In the genomic region with DNA sequence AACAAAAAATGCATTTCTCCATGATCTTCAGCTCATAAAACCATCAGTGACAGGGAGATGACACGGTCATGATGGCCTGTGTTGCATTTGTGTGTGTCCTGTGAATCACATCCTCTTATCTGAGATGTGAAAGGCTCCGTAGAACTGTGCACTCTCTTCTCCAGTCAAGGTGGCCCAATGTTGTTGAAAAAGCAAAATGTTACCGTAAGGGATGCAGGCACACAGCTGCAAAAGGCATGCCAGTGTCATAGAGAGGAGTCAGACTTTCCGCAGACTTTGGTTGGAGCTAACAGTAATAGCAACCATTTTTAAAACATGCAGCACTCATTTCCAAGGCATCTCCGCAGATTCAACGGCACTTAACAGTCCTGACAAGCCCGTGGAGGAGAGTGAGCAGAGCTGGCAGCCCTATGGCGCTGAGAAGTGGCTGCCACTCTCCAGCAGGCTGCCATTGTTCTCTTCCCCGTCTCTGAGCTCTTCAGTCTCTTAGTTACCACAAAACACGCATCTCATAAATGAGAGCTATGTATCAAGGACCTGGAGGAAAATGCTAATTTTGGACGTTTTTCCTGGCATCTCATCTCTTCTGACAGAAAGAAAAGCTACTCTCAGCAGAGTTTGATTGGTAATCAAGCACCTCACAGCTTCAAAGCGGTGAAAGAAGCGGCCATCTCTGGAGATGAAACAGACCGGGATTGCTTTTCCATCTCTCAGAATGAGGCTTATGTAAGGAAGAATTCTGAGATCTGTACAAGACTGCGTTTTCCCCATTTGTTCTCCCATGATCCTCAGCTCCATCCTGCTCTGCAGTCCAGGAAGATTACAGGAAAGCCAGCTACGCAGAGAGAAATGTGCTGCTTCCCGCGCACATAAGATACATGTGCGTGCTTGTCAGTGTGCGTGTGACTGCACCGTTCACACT, we compare ENCODE assay signal across 16 mouse cellular contexts. TPM values are rescaled to one million over a fixed set of nuclear protein-coding genes. Genes with fewer than 3 reads are reported as not detected.
DNase-seq lines count a peak whose midpoint lies in the region; ATAC-seq and TF ChIP-seq lines count a peak whose summit lies in the region.
"Had no signal": no experiment of that assay in that cellular context is flagged by ENCODE, and none has a peak within 500 bp of the region (broad histone marks: within the 10 kb centered on the region; RNA-seq: fewer than 3 reads in every experiment).

No protein-coding gene starts in this region.

- peak overlapping the region; percentile 39 for H3K4me2 ChIP-seq in forebrain, embryonic 14.5 days (ENCODE audit: low read length)
- no peak overlapping the region for H3K4me2 ChIP-seq in hindbrain, embryonic 11.5 days (replicated peaks; ENCODE audit: low read depth, low read length)
- peak overlapping the region; percentile 45 for H3K4me2 ChIP-seq in midbrain, embryonic 15.5 days
- H3K4me2 ChIP-seq: neural tube, embryonic 12.5 days had no signal

- no peaks in the 10 kb centered on the region for H3K27me3 ChIP-seq in forebrain, embryonic 14.5 days (replicated peaks; ENCODE audit: control insufficient read depth, insufficient read depth, low read length)
- no peaks in the 10 kb centered on the region for H3K27me3 ChIP-seq in hindbrain, embryonic 11.5 days (ENCODE audit: control insufficient read depth, insufficient read depth, low read length)
- H3K27me3 ChIP-seq in midbrain, embryonic 15.5 days (replicated peaks) = no peaks in the 10 kb centered on the region
- H3K27me3 ChIP-seq: neural tube, embryonic 12.5 days had no signal

- no peaks in the 10 kb centered on the region for H3K9me3 ChIP-seq in forebrain, embryonic 14.5 days (replicated peaks; ENCODE audit: control insufficient read depth, low read length)
- no peaks in the 10 kb centered on the region for H3K9me3 ChIP-seq in hindbrain, embryonic 11.5 days (ENCODE audit: control insufficient read depth, low read length)
- no peaks in the 10 kb centered on the region for H3K9me3 ChIP-seq in midbrain, embryonic 15.5 days
- H3K9me3 ChIP-seq: neural tube, embryonic 12.5 days had no signal

- TF ChIP-seq CTCF in left cerebral cortex, adult 2 months (IDR thresholded peaks at IDR 0.05) = no peak

- peak overlapping the region; percentile 8; the same call in 1 of the 2 replicates for H3K4me3 ChIP-seq in left cerebral cortex, adult 2 months
- H3K4me3 ChIP-seq in forebrain, embryonic 14.5 days (ENCODE audit: low read depth, low read length) = no peak overlapping the region
- no peak overlapping the region for H3K4me3 ChIP-seq in hindbrain, embryonic 11.5 days (ENCODE audit: low read depth, low read length)
- peak overlapping the region; percentile 11; the same call in 1 of the 2 replicates for H3K4me3 ChIP-seq in midbrain, embryonic 15.5 days
- H3K4me3 ChIP-seq: erythroblast, embryonic 14.5 days; neural tube, embryonic 12.5 days had no signal

- 0 out of 2 replicates have a peak, but pooled peaks cover 3% of the 10 kb centered on the region for H3K4me1 ChIP-seq in forebrain, embryonic 14.5 days (ENCODE audit: control insufficient read depth, insufficient read depth, low read length)
- 0 out of 2 replicates have a peak, but pooled peaks cover 2% of the 10 kb centered on the region for H3K4me1 ChIP-seq in hindbrain, embryonic 11.5 days (replicated peaks; ENCODE audit: control insufficient read depth, insufficient read depth, low read length)
- peaks cover 16% of the 10 kb centered on the region for H3K4me1 ChIP-seq in midbrain, embryonic 15.5 days

- ATAC-seq in forebrain, embryonic 14.5 days = peak; percentile 91
- peak; percentile 63; the same call in 1 of the 2 replicates for ATAC-seq in hindbrain, embryonic 11.5 days (ENCODE audit: low FRiP score)
- peak; percentile 92 for ATAC-seq in midbrain, embryonic 15.5 days (replicated peaks)
- ATAC-seq: liver, postnatal 0 days had no signal

- H3K9ac ChIP-seq in forebrain, embryonic 14.5 days (ENCODE audit: low read length) = peak overlapping the region; percentile 29
- H3K9ac ChIP-seq in hindbrain, embryonic 11.5 days (ENCODE audit: low read depth, low read length) = peak overlapping the region; percentile 34; the same call in 1 of the 2 replicates
- H3K9ac ChIP-seq in midbrain, embryonic 15.5 days = peak overlapping the region; percentile 31
- H3K9ac ChIP-seq: liver, postnatal 0 days; neural tube, embryonic 12.5 days had no signal

- 54% methylated on average over 21 of the region's 21 CpGs for WGBS in forebrain, embryonic 14.5 days
- 71% methylated on average over 21 of the region's 21 CpGs for WGBS in hindbrain, embryonic 11.5 days
- WGBS in midbrain, embryonic 15.5 days = 31% methylated on average over 21 of the region's 21 CpGs

- no peak for DNase-seq in left cerebral cortex, adult 2 months (ENCODE audit: extremely low spot score in 1 of 2, low spot score in 2 of 2)
- no peak for DNase-seq in left cerebral cortex, adult 11 months (ENCODE audit: low spot score)
- DNase-seq in forebrain, embryonic 14.5 days (ENCODE audit: low spot score) = peak; percentile 76
- DNase-seq in hindbrain, embryonic 11.5 days (ENCODE audit: low spot score) = peak; percentile 39
- DNase-seq in thymus, postnatal 14 days = no peak
- DNase-seq in lung, postnatal 25 days (ENCODE audit: low spot score) = no peak
- DNase-seq: adrenal gland, adult 2 months; kidney, postnatal 25 days; liver, postnatal 0 days had no signal

- H3K27ac ChIP-seq in left cerebral cortex, adult 2 months = peak overlapping the region; percentile 53; the same call in 1 of the 2 replicates
- H3K27ac ChIP-seq in forebrain, embryonic 14.5 days (ENCODE audit: low read depth, low read length) = peak overlapping the region; percentile 75
- H3K27ac ChIP-seq in hindbrain, embryonic 11.5 days (ENCODE audit: low read depth, low read length) = peak overlapping the region; percentile 30
- H3K27ac ChIP-seq in midbrain, embryonic 15.5 days = peak overlapping the region; percentile 78
- H3K27ac ChIP-seq: neural tube, embryonic 12.5 days; stomach, postnatal 0 days had no signal

- H3K36me3 ChIP-seq in forebrain, embryonic 14.5 days (ENCODE audit: control insufficient read depth, insufficient read depth, low read length) = no peaks in the 10 kb centered on the region
- H3K36me3 ChIP-seq in hindbrain, embryonic 11.5 days (ENCODE audit: control insufficient read depth, insufficient read depth, low read length) = no peaks in the 10 kb centered on the region
- H3K36me3 ChIP-seq in midbrain, embryonic 15.5 days (replicated peaks) = no peaks in the 10 kb centered on the region
- H3K36me3 ChIP-seq: neural tube, embryonic 12.5 days had no signal

- intact Hi-C loops in left cerebral cortex, adult 2 months (cut with DNase I) = no loop called here

RNA-seq across cellular contexts. Expression of a gene that starts 28.8 kb away (rescaled TPM):
- total RNA-seq in left cerebral cortex, adult 2 months (2021) = 1 to 10 TPM; 1.8 to 2.0 TPM
- 0.93 and 0.95 TPM in 2 replicates for polyA plus RNA-seq in forebrain, embryonic 14.5 days (2014; fragmentation: Nextera tagmentation; extraction: Ambion mirVana)
- polyA plus RNA-seq in hindbrain, embryonic 11.5 days (2014; fragmentation: Nextera tagmentation; extraction: Ambion mirVana) = 0.25 TPM in 1 of 2 replicates, not detected in the other
- 1.7 and 1.8 TPM in 2 replicates for polyA plus RNA-seq in midbrain, embryonic 15.5 days (2015; fragmentation: Nextera tagmentation; extraction: Ambion mirVana)
- polyA plus RNA-seq: erythroblast, embryonic 14.5 days; liver, postnatal 0 days had no signal

RNA-seq across cellular contexts. Expression of a gene that starts 30.2 kb away (rescaled TPM):
- total RNA-seq in left cerebral cortex, adult 2 months (2021) = not detected
- polyA plus RNA-seq in forebrain, embryonic 14.5 days (2014; fragmentation: Nextera tagmentation; extraction: Ambion mirVana) = not detected in 2 replicates
- polyA plus RNA-seq in hindbrain, embryonic 11.5 days (2014; fragmentation: Nextera tagmentation; extraction: Ambion mirVana) = not detected in 2 replicates
- polyA plus RNA-seq in midbrain, embryonic 15.5 days (2015; fragmentation: Nextera tagmentation; extraction: Ambion mirVana) = not detected in 2 replicates
- total RNA-seq: adrenal gland, adult 2 months had no signal
- polyA plus RNA-seq: adrenal gland, adult 2 months; cortical plate, adult 2 months; erythroblast, embryonic 14.5 days; intestine, embryonic 14.5 days; limb, embryonic 11.5 days; liver, postnatal 0 days; neural tube, embryonic 12.5 days; stomach, postnatal 0 days had no signal

Comparison
In these comparisons a context has a peak if more than half of its experiments do, and no peak if none do; other contexts are left out.
1. DNase-seq: peak in forebrain, embryonic 14.5 days (single experiment) and hindbrain, embryonic 11.5 days (single experiment); none in left cerebral cortex, adult 2 months (0 of 2), left cerebral cortex, adult 11 months (single experiment), thymus, postnatal 14 days (single experiment) and lung, postnatal 25 days (single experiment).
2. H3K4me3 ChIP-seq: peak in left cerebral cortex, adult 2 months (single experiment) and midbrain, embryonic 15.5 days (single experiment); none in forebrain, embryonic 14.5 days (single experiment) and hindbrain, embryonic 11.5 days (single experiment).
3. Peak in every context shown above with its lines, with median percentiles within 50 percentile points of each other: H3K27ac ChIP-seq, ATAC-seq and H3K9ac ChIP-seq.